Mouse (Mus musculus): Measurements from ENCODE around the gene Krt42. TPM values are rescaled to one million over a fixed set of nuclear protein-coding genes. Genes with fewer than 3 reads are reported as not detected.

Krt42 gene
- polyA plus RNA-seq, 1 experiment: not detected

DNA sequence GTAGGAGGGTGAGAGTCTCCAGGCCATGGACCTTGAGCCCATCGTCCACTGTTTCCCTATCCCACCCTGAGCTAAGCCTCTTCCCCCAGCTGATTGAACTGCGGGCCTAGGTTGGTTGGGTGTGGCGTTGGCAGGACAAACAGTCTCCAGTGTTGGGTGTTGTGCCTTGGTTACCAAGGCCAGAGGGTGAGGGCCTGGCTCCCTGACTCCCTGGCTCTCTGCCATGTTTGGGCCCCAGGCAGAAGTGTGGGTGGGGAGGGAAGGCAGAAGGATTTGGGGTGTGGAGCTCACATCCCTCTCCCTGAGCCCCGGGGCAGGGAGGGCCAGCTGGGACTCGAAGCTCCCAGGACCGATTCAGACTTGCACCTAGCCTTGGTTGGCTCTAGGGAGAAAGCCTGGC lies 19.3 kb upstream of the Krt42 start:
- no peaks in the 10 kb centered on the region for H3K27me3 ChIP-seq (ENCODE audit: control insufficient read depth, insufficient read depth, low read length)
- no peak overlapping the region for H3K27ac ChIP-seq (ENCODE audit: insufficient read depth, low read length)
- no peak for DNase-seq
- 73% methylated on average over 6 of the region's 6 CpGs for WGBS
- H3K4me3 ChIP-seq (replicated peaks; ENCODE audit: insufficient read depth, low read depth, low read length): no peak overlapping the region
- H3K4me1 ChIP-seq (ENCODE audit: control insufficient read depth, insufficient read depth, low read length): 0 out of 2 replicates have a peak, but pooled peaks cover 5% of the 10 kb centered on the region
- TF ChIP-seq CTCF (IDR thresholded peaks at IDR 0.05; ENCODE audit: borderline replicate concordance, insufficient read depth, low read depth, low read length): no peak
- no peak for TF ChIP-seq POLR2A (IDR thresholded peaks at IDR 0.05; ENCODE audit: borderline replicate concordance, insufficient read depth, low read length)

GRCm38 (mm10) chr11:100287024-100287423 lies 17.4 kb upstream of the Krt42 start:
- TF ChIP-seq POLR2A (IDR thresholded peaks at IDR 0.05; ENCODE audit: borderline replicate concordance, insufficient read depth, low read length) (no peak), CTCF (IDR thresholded peaks at IDR 0.05; ENCODE audit: borderline replicate concordance, insufficient read depth, low read depth, low read length) (no peak)
- Histone ChIP-seq H3K27ac (ENCODE audit: insufficient read depth, low read length) (no peak overlapping the region), H3K4me1 (ENCODE audit: control insufficient read depth, insufficient read depth, low read length) (0 out of 2 replicates have a peak, but pooled peaks cover 5% of the 10 kb centered on the region), H3K27me3 (ENCODE audit: control insufficient read depth, insufficient read depth, low read length) (no peaks in the 10 kb centered on the region), H3K4me3 (replicated peaks; ENCODE audit: insufficient read depth, low read depth, low read length) (no peak overlapping the region)
- 14% methylated on average over 10 of the region's 10 CpGs for WGBS
- DNase-seq: no peak

GRCm38 (mm10) chr11:100284988-100285387 lies 15.3 kb upstream of the Krt42 start:
- no peak overlapping the region for H3K4me3 ChIP-seq (replicated peaks; ENCODE audit: insufficient read depth, low read depth, low read length)
- 87% methylated on average over 4 of the region's 4 CpGs for WGBS
- H3K27me3 ChIP-seq (ENCODE audit: control insufficient read depth, insufficient read depth, low read length): no peaks in the 10 kb centered on the region
- H3K4me1 ChIP-seq (ENCODE audit: control insufficient read depth, insufficient read depth, low read length): 0 out of 2 replicates have a peak, but pooled peaks cover 5% of the 10 kb centered on the region
- no peak overlapping the region for H3K27ac ChIP-seq (ENCODE audit: insufficient read depth, low read length)
- TF ChIP-seq CTCF (IDR thresholded peaks at IDR 0.05; ENCODE audit: borderline replicate concordance, insufficient read depth, low read depth, low read length) (no peak), POLR2A (IDR thresholded peaks at IDR 0.05; ENCODE audit: borderline replicate concordance, insufficient read depth, low read length) (no peak)
- DNase-seq: no peak

GRCm38 (mm10) chr11:100282549-100282948 lies 12.9 kb upstream of the Krt42 start:
- H3K4me3 ChIP-seq (replicated peaks; ENCODE audit: insufficient read depth, low read depth, low read length): no peak overlapping the region
- no peaks in the 10 kb centered on the region for H3K27me3 ChIP-seq (ENCODE audit: control insufficient read depth, insufficient read depth, low read length)
- peak; percentile 73 for TF ChIP-seq CTCF (IDR thresholded peaks at IDR 0.05; ENCODE audit: borderline replicate concordance, insufficient read depth, low read depth, low read length)
- TF ChIP-seq POLR2A (IDR thresholded peaks at IDR 0.05; ENCODE audit: borderline replicate concordance, insufficient read depth, low read length): no peak
- no peak overlapping the region for H3K27ac ChIP-seq (ENCODE audit: insufficient read depth, low read length)
- 0 out of 2 replicates have a peak, but pooled peaks cover 5% of the 10 kb centered on the region for H3K4me1 ChIP-seq (ENCODE audit: control insufficient read depth, insufficient read depth, low read length)
- 22% methylated on average over 10 of the region's 10 CpGs for WGBS
- peak; percentile 46 to 65 for DNase-seq

- no peak overlapping the region for H3K27ac ChIP-seq (ENCODE audit: insufficient read depth, low read length)
- H3K4me3 ChIP-seq (replicated peaks; ENCODE audit: insufficient read depth, low read depth, low read length): no peak overlapping the region
- TF ChIP-seq POLR2A (IDR thresholded peaks at IDR 0.05; ENCODE audit: borderline replicate concordance, insufficient read depth, low read length) (no peak), CTCF (IDR thresholded peaks at IDR 0.05; ENCODE audit: borderline replicate concordance, insufficient read depth, low read depth, low read length) (peak; percentile 73; the same call in 1 of the 2 replicates)
- peak; percentile 54 to 75 for DNase-seq
- H3K27me3 ChIP-seq (ENCODE audit: control insufficient read depth, insufficient read depth, low read length): no peaks in the 10 kb centered on the region
- 22% methylated on average over 11 of the region's 11 CpGs for WGBS
- H3K4me1 ChIP-seq (ENCODE audit: control insufficient read depth, insufficient read depth, low read length): 0 out of 2 replicates have a peak, but pooled peaks cover 1% of the 10 kb centered on the region
Observed at GRCm38 (mm10) chr11:100281596-100282544, 12.2 kb upstream of the Krt42 start.

DNA sequence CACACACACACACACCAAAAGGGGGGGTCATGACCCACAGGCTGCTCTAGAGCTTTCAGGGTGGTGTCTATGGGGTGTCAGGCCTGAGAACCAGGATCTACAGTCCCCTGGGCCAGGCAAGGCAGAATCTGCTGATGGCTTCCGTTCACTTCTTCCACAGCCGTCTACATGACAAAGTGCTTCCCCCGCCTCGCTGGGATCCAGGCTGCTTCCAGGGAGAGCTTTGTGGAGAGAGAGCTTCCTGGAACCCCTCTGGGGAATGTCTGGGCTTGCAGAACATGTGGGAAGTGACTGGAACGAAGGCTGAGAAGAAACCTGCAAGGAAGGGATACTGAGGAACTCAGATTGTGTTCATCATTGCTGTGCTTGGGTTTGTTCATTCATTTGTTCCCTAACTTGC lies 9.1 kb upstream of the Krt42 start:
- Histone ChIP-seq H3K27me3 (ENCODE audit: control insufficient read depth, insufficient read depth, low read length) (no peaks in the 10 kb centered on the region), H3K4me1 (ENCODE audit: control insufficient read depth, insufficient read depth, low read length) (no peaks in the 10 kb centered on the region), H3K4me3 (replicated peaks; ENCODE audit: insufficient read depth, low read depth, low read length) (no peak overlapping the region), H3K27ac (ENCODE audit: insufficient read depth, low read length) (no peak overlapping the region)
- 66% methylated on average over 5 of the region's 5 CpGs for WGBS
- no peak for DNase-seq
- TF ChIP-seq CTCF (IDR thresholded peaks at IDR 0.05; ENCODE audit: borderline replicate concordance, insufficient read depth, low read depth, low read length): no peak
- no peak for TF ChIP-seq POLR2A (IDR thresholded peaks at IDR 0.05; ENCODE audit: borderline replicate concordance, insufficient read depth, low read length)

DNA sequence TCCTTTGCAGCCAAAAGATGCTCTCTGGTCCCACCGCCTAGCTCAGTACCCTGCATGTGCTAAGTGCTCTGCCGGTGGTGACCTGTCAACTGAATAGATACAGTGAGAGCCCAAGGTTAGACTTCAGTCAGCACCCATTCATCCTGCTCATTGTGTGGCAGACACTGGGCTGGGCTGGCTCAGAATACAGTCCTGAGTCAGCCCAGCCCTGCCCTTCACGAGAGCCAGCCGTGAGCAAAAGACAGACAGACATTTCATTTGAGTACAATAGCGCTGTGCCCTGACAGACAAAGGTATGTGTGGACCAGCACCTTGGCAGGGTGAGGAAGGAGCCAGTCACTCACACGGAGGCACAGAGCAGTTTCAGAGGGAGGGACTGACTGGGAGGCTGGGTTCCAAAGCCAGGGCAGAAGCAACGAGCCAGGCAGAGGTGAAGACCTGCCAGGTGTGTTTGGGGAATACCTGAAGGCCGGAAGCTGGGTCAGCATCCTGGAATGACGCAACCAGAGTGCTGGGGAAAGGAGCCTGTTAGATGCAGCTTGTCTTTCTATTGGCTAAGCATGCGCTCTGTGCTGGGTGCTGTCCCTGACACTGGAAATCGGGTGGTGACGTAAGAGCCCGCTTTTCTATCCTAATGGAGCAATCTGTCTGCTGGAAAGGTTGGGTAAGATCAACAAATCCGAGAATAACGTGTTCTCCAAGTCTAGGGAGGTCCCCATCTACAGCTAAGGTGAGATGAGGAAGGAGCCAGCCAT lies 8.2 kb upstream of the Krt42 start:
- H3K4me1 ChIP-seq (ENCODE audit: control insufficient read depth, insufficient read depth, low read length): no peaks in the 10 kb centered on the region
- 71% methylated on average over 15 of the region's 15 CpGs for WGBS

More for the DNA sequence above, 8.2 kb upstream of the Krt42 start:
- no peaks in the 10 kb centered on the region for H3K27me3 ChIP-seq (ENCODE audit: control insufficient read depth, insufficient read depth, low read length)
- no peak overlapping the region for H3K4me3 ChIP-seq (replicated peaks; ENCODE audit: insufficient read depth, low read depth, low read length)
- no peak overlapping the region for H3K27ac ChIP-seq (ENCODE audit: insufficient read depth, low read length)
- DNase-seq: no peak
- TF ChIP-seq POLR2A (IDR thresholded peaks at IDR 0.05; ENCODE audit: borderline replicate concordance, insufficient read depth, low read length) (no peak), CTCF (IDR thresholded peaks at IDR 0.05; ENCODE audit: borderline replicate concordance, insufficient read depth, low read depth, low read length) (no peak)
